Mouse (Mus musculus) embryonic fibroblast, embryonic 13.5 days (primary cell): Measurements from ENCODE around the gene Socs2.

Experiments used
- CTCF ChIP-seq: IDR thresholded peaks from 2 replicates; pipeline ENCODE4 v1.5.1; 2011; ENCODE audit warnings: mild to moderate bottlenecking, control low read depth, low read length, moderate library complexity, borderline replicate concordance; ENCODE audit not compliant: insufficient read depth
- POLR2A ChIP-seq: IDR thresholded peaks from 2 replicates; pipeline ENCODE4 v1.6.1; 2011; ENCODE audit warnings: low read depth, mild to moderate bottlenecking, control low read depth, low read length, moderate library complexity

- TF ChIP-seq CTCF = no peak
- no peak for TF ChIP-seq POLR2A
Measured at GRCm38 (mm10) chr10:95385081-95385480, 31.9 kb downstream of the Socs2 start.
